Mouse (Mus musculus): ENCODE data around the gene Trip4.

DNA sequence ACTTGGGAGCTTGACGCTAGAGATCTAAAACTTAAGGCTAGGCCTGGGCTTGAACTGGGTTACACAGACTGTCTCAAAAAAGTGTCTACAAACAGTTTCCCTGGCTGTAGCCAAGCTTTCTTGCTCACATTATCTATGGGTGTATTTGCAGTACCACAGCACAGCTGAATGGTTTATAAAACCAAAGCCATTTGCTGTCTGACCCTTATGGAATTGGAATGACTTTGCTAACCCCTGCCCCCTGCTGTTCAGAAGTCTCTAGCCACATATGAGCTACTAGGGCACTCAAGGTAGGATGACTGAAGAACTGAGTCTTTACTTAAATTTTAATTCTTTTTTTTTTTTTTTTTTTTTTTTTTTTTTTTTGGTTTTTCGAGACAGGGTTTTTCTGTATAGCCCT is 79.2 kb downstream of the Trip4 start:
- peak; percentile 74 for TF ChIP-seq CTCF (IDR thresholded peaks at IDR 0.05)
- TF ChIP-seq EP300 (IDR thresholded peaks at IDR 0.05): 0 out of 2 replicates have a peak, but pooled peaks have one; percentile 28

All from lung, postnatal 0 days (tissue).